Mouse (Mus musculus): ENCODE data around the gene Bcl11a. TPM values are rescaled to one million over a fixed set of nuclear protein-coding genes. Genes with fewer than 3 reads are reported as not detected.

Gene Bcl11a
- polyA plus RNA-seq, 1 experiment from 2014 or later, result 101 TPM

GRCm38 (mm10) chr11:24133484-24133883 is 55.6 kb downstream of the Bcl11a start:
- no peaks in the 10 kb centered on the region; the same call in 1 of the 2 replicates for H3K36me3 ChIP-seq (ENCODE audit: control insufficient read depth, insufficient read depth, low read length)
- WGBS, result 85% methylated on average over 3 of the region's 3 CpGs
- no peak overlapping the region for H3K4me3 ChIP-seq (ENCODE audit: low read depth, low read length)
- H3K4me1 ChIP-seq (replicated peaks; ENCODE audit: control insufficient read depth, insufficient read depth, low read length), result peaks cover 5% of the 10 kb centered on the region; the same call in 1 of the 2 replicates
- no peak overlapping the region for H3K4me2 ChIP-seq (ENCODE audit: low read depth, low read length, severe bottlenecking)
- ATAC-seq (replicated peaks; ENCODE audit: low FRiP score), result no peak
- no peaks in the 10 kb centered on the region for H3K27me3 ChIP-seq (ENCODE audit: control insufficient read depth, insufficient read depth, low read length)
- H3K9me3 ChIP-seq (ENCODE audit: control insufficient read depth, low read length), result no peaks in the 10 kb centered on the region
- no peak for DNase-seq (ENCODE audit: low spot score)
- no peak overlapping the region for H3K9ac ChIP-seq (ENCODE audit: low read length)
- H3K27ac ChIP-seq (ENCODE audit: low read depth, low read length), result no peak overlapping the region

- no peak overlapping the region for H3K4me2 ChIP-seq (ENCODE audit: low read depth, low read length, severe bottlenecking)
- H3K36me3 ChIP-seq (ENCODE audit: control insufficient read depth, insufficient read depth, low read length), result no peaks in the 10 kb centered on the region; the same call in 1 of the 2 replicates
- DNase-seq (ENCODE audit: low spot score), result no peak
- H3K9me3 ChIP-seq (ENCODE audit: control insufficient read depth, low read length), result no peaks in the 10 kb centered on the region
- H3K27me3 ChIP-seq (ENCODE audit: control insufficient read depth, insufficient read depth, low read length), result no peaks in the 10 kb centered on the region
- no peak overlapping the region for H3K4me3 ChIP-seq (ENCODE audit: low read depth, low read length)
- no peak for ATAC-seq (replicated peaks; ENCODE audit: low FRiP score)
- no peak overlapping the region for H3K9ac ChIP-seq (ENCODE audit: low read length)
- H3K27ac ChIP-seq (ENCODE audit: low read depth, low read length), result no peak overlapping the region
- H3K4me1 ChIP-seq (replicated peaks; ENCODE audit: control insufficient read depth, insufficient read depth, low read length), result peaks cover 5% of the 10 kb centered on the region; the same call in 1 of the 2 replicates
- WGBS, result 90% methylated on average over 5 of the region's 5 CpGs
Measured at GRCm38 (mm10) chr11:24133928-24134327, 56.1 kb downstream of the Bcl11a start.

GRCm38 (mm10) chr11:24135244-24135643 is 57.4 kb downstream of the Bcl11a start:
- 84% methylated on average over 2 of the region's 2 CpGs for WGBS
- Histone ChIP-seq H3K4me3 (ENCODE audit: low read depth, low read length) (no peak overlapping the region), H3K36me3 (ENCODE audit: control insufficient read depth, insufficient read depth, low read length) (peaks cover 3% of the 10 kb centered on the region; the same call in 1 of the 2 replicates), H3K4me1 (replicated peaks; ENCODE audit: control insufficient read depth, insufficient read depth, low read length) (peaks cover 5% of the 10 kb centered on the region; the same call in 1 of the 2 replicates), H3K9ac (ENCODE audit: low read length) (no peak overlapping the region), H3K27ac (ENCODE audit: low read depth, low read length) (no peak overlapping the region), H3K9me3 (ENCODE audit: control insufficient read depth, low read length) (no peaks in the 10 kb centered on the region), H3K27me3 (ENCODE audit: control insufficient read depth, insufficient read depth, low read length) (no peaks in the 10 kb centered on the region), H3K4me2 (ENCODE audit: low read depth, low read length, severe bottlenecking) (no peak overlapping the region)
- DNase-seq (ENCODE audit: low spot score) (no peak), ATAC-seq (replicated peaks; ENCODE audit: low FRiP score) (no peak)

- Histone ChIP-seq H3K4me2 (ENCODE audit: low read depth, low read length, severe bottlenecking) (no peak overlapping the region), H3K27ac (ENCODE audit: low read depth, low read length) (no peak overlapping the region), H3K9me3 (ENCODE audit: control insufficient read depth, low read length) (no peaks in the 10 kb centered on the region), H3K4me3 (ENCODE audit: low read depth, low read length) (no peak overlapping the region), H3K9ac (ENCODE audit: low read length) (no peak overlapping the region), H3K4me1 (replicated peaks; ENCODE audit: control insufficient read depth, insufficient read depth, low read length) (0 out of 2 replicates have a peak, but pooled peaks cover 2% of the 10 kb centered on the region), H3K27me3 (ENCODE audit: control insufficient read depth, insufficient read depth, low read length) (no peaks in the 10 kb centered on the region), H3K36me3 (ENCODE audit: control insufficient read depth, insufficient read depth, low read length) (peaks cover 3% of the 10 kb centered on the region; the same call in 1 of the 2 replicates)
- DNase-seq (ENCODE audit: low spot score) (no peak), ATAC-seq (replicated peaks; ENCODE audit: low FRiP score) (no peak)
- WGBS, result 89% methylated on average over 6 of the region's 6 CpGs
Measured at GRCm38 (mm10) chr11:24136084-24136785, 58.4 kb downstream of the Bcl11a start.

- H3K4me2 ChIP-seq (ENCODE audit: low read depth, low read length, severe bottlenecking), result no peak overlapping the region
- H3K4me3 ChIP-seq (ENCODE audit: low read depth, low read length), result no peak overlapping the region
- WGBS, result 93% methylated on average over 2 of the region's 2 CpGs
- DNase-seq (ENCODE audit: low spot score) (no peak), ATAC-seq (replicated peaks; ENCODE audit: low FRiP score) (no peak)
- peaks cover 3% of the 10 kb centered on the region; the same call in 1 of the 2 replicates for H3K36me3 ChIP-seq (ENCODE audit: control insufficient read depth, insufficient read depth, low read length)
- no peak overlapping the region for H3K27ac ChIP-seq (ENCODE audit: low read depth, low read length)
- no peaks in the 10 kb centered on the region for H3K9me3 ChIP-seq (ENCODE audit: control insufficient read depth, low read length)
- H3K27me3 ChIP-seq (ENCODE audit: control insufficient read depth, insufficient read depth, low read length), result no peaks in the 10 kb centered on the region
- no peaks in the 10 kb centered on the region for H3K4me1 ChIP-seq (replicated peaks; ENCODE audit: control insufficient read depth, insufficient read depth, low read length)
- no peak overlapping the region for H3K9ac ChIP-seq (ENCODE audit: low read length)
Measured at GRCm38 (mm10) chr11:24137891-24138290, 60.0 kb downstream of the Bcl11a start.

- H3K4me2 ChIP-seq (ENCODE audit: low read depth, low read length, severe bottlenecking), result no peak overlapping the region
- no peaks in the 10 kb centered on the region for H3K27me3 ChIP-seq (ENCODE audit: control insufficient read depth, insufficient read depth, low read length)
- no peak for DNase-seq (ENCODE audit: low spot score)
- no peak overlapping the region for H3K9ac ChIP-seq (ENCODE audit: low read length)
- WGBS, result 85% methylated on average over 9 of the region's 9 CpGs
- no peaks in the 10 kb centered on the region for H3K9me3 ChIP-seq (ENCODE audit: control insufficient read depth, low read length)
- H3K27ac ChIP-seq (ENCODE audit: low read depth, low read length), result no peak overlapping the region
- no peaks in the 10 kb centered on the region for H3K4me1 ChIP-seq (replicated peaks; ENCODE audit: control insufficient read depth, insufficient read depth, low read length)
- no peak for ATAC-seq (replicated peaks; ENCODE audit: low FRiP score)
- H3K36me3 ChIP-seq (ENCODE audit: control insufficient read depth, insufficient read depth, low read length), result peaks cover 3% of the 10 kb centered on the region; the same call in 1 of the 2 replicates
- no peak overlapping the region for H3K4me3 ChIP-seq (ENCODE audit: low read depth, low read length)
Measured at GRCm38 (mm10) chr11:24138600-24139375, 60.9 kb downstream of the Bcl11a start.

- no peak overlapping the region for H3K27ac ChIP-seq (ENCODE audit: low read depth, low read length)
- ATAC-seq (replicated peaks; ENCODE audit: low FRiP score), result no peak
- H3K4me2 ChIP-seq (ENCODE audit: low read depth, low read length, severe bottlenecking), result no peak overlapping the region
- H3K27me3 ChIP-seq (ENCODE audit: control insufficient read depth, insufficient read depth, low read length), result no peaks in the 10 kb centered on the region
- no peak overlapping the region for H3K4me3 ChIP-seq (ENCODE audit: low read depth, low read length)
- H3K9me3 ChIP-seq (ENCODE audit: control insufficient read depth, low read length), result no peaks in the 10 kb centered on the region
- no peaks in the 10 kb centered on the region for H3K4me1 ChIP-seq (replicated peaks; ENCODE audit: control insufficient read depth, insufficient read depth, low read length)
- H3K36me3 ChIP-seq (ENCODE audit: control insufficient read depth, insufficient read depth, low read length), result peaks cover 3% of the 10 kb centered on the region; the same call in 1 of the 2 replicates
- WGBS, result 92% methylated on average over 6 of the region's 6 CpGs
- H3K9ac ChIP-seq (ENCODE audit: low read length), result no peak overlapping the region
- no peak for DNase-seq (ENCODE audit: low spot score)
Measured at GRCm38 (mm10) chr11:24139432-24139831, 61.6 kb downstream of the Bcl11a start.

- Histone ChIP-seq H3K9me3 (ENCODE audit: control insufficient read depth, low read length) (no peaks in the 10 kb centered on the region), H3K9ac (ENCODE audit: low read length) (no peak overlapping the region), H3K36me3 (ENCODE audit: control insufficient read depth, insufficient read depth, low read length) (peaks cover 3% of the 10 kb centered on the region; the same call in 1 of the 2 replicates), H3K4me1 (replicated peaks; ENCODE audit: control insufficient read depth, insufficient read depth, low read length) (no peaks in the 10 kb centered on the region), H3K27me3 (ENCODE audit: control insufficient read depth, insufficient read depth, low read length) (no peaks in the 10 kb centered on the region), H3K27ac (ENCODE audit: low read depth, low read length) (no peak overlapping the region), H3K4me2 (ENCODE audit: low read depth, low read length, severe bottlenecking) (no peak overlapping the region), H3K4me3 (ENCODE audit: low read depth, low read length) (no peak overlapping the region)
- DNase-seq (ENCODE audit: low spot score) (no peak), ATAC-seq (replicated peaks; ENCODE audit: low FRiP score) (no peak)
- 88% methylated on average over 2 of the region's 2 CpGs for WGBS
Measured at GRCm38 (mm10) chr11:24139952-24140351, 62.1 kb downstream of the Bcl11a start.
